Mouse (Mus musculus) heart, adult 2 months (tissue): ENCODE measurements at regions not wholly inside any gene's neighbourhood (a gene's known extent, or its start where the extent isn't known, plus 50 kb on each side); places are given as distances from the start of the nearest gene placed in this dataset.

Experiments
- EP300 ChIP-seq: fragments of 200-500 bp; IDR thresholded peaks from 2 replicates; pipeline ENCODE4 v1.6.1; 2011; ENCODE audit warnings: low read depth, low read length, control low read depth; ENCODE audit not compliant: insufficient read depth
- POLR2A ChIP-seq: fragments of 200-500 bp; IDR thresholded peaks from 2 replicates; pipeline ENCODE4 v1.6.1; 2011; ENCODE audit warnings: mild to moderate bottlenecking, low read depth, low read length, control low read depth; ENCODE audit not compliant: insufficient read depth

DNA sequence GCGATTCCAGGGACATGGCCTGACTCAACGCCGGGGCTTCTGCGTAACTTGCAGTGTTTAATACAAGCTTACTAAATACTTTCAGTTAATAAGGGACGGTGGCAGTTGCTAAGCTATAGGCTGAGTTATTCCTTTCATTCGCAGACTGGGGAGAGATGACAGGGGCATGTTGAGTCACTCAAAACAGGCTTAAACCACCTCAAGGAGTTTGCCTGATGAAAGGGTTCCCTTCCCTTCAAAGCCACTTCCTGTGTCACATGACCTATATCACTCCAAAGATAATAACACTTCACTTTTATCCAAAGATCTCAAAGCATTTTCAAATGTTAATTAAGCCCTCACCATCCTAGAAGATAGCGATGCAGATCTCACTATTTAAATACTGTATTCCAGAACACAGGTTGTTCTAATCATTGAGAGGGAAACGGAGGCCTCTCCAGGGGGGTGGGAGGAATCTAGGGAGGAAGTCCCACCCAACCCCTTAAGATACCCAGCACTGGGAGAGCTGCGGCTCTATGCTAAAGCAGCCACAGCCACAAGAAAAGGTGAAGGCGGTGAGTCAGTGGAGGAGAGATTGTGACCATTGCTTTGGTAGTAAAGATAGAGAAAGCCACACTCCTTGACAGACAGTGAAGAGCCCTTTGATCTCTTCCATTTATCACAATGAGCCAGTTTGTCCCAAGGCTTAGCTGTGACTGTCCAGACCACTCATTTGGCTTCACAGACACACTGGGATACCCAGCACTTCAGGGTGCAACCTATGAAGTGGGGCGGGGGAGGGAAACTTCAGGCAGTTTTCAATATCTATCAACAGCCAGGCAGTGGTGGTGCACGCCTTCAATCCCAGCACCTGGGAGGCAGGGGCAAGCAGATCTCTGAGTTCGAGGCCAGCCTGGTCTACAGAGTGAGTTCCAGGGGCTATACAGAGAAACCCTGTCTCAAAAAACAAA is 182.0 kb upstream of the Cdkn3 start:
- TF ChIP-seq POLR2A (no peak), EP300 (no peak)
